In genomic region chr11:114791351-114791889, GRCm38 (mm10) we compare ENCODE assay signal across 7 mouse cellular contexts. TPM values are rescaled to one million over a fixed set of nuclear protein-coding genes. Genes with fewer than 3 reads are reported as not detected.
DNase-seq lines count a peak whose midpoint lies in the region; ATAC-seq and TF ChIP-seq lines count a peak whose summit lies in the region.

No protein-coding gene starts in this region.

- H3K4me2 ChIP-seq in lung, embryonic 14.5 days = peak overlapping the region; percentile 88
- peak overlapping the region; percentile 96 for H3K4me2 ChIP-seq in embryonic facial prominence, embryonic 13.5 days
- H3K4me2 ChIP-seq in intestine, embryonic 16.5 days (ENCODE audit: low read depth, low read length) = peak overlapping the region; percentile 80
- H3K4me2 ChIP-seq in neural tube, embryonic 15.5 days = peak overlapping the region; percentile 92

- peaks cover 77% of the 10 kb centered on the region for H3K27me3 ChIP-seq in lung, embryonic 14.5 days (ENCODE audit: insufficient read depth, low read length)
- peaks cover 91% of the 10 kb centered on the region for H3K27me3 ChIP-seq in embryonic facial prominence, embryonic 13.5 days
- H3K27me3 ChIP-seq in intestine, embryonic 16.5 days (replicated peaks; ENCODE audit: control insufficient read depth, insufficient read depth, low read length) = peaks cover 66% of the 10 kb centered on the region
- H3K27me3 ChIP-seq in neural tube, embryonic 15.5 days (replicated peaks) = peaks cover 36% of the 10 kb centered on the region

- 2% methylated on average over 50 of the region's 50 CpGs for WGBS in lung, embryonic 14.5 days
- WGBS in embryonic facial prominence, embryonic 13.5 days = 3% methylated on average over 50 of the region's 50 CpGs
- 3% methylated on average over 50 of the region's 50 CpGs for WGBS in intestine, embryonic 16.5 days
- WGBS in neural tube, embryonic 15.5 days = 4% methylated on average over 50 of the region's 50 CpGs

- no peaks in the 10 kb centered on the region for H3K9me3 ChIP-seq in lung, embryonic 14.5 days (ENCODE audit: low read depth, low read length)
- H3K9me3 ChIP-seq in embryonic facial prominence, embryonic 13.5 days = no peaks in the 10 kb centered on the region
- H3K9me3 ChIP-seq in intestine, embryonic 16.5 days (ENCODE audit: control insufficient read depth, low read length) = no peaks in the 10 kb centered on the region
- no peaks in the 10 kb centered on the region for H3K9me3 ChIP-seq in neural tube, embryonic 15.5 days (replicated peaks)

- peak; percentile 17 for DNase-seq in lung, embryonic 14.5 days
- DNase-seq in lung, postnatal 10 days = no peak
- no peak for DNase-seq in gastrocnemius, adult 18-20 months (ENCODE audit: low spot score)
- no peak for DNase-seq in spleen, postnatal 36 days (ENCODE audit: low spot score in 2 of 2)

- H3K4me1 ChIP-seq in lung, embryonic 14.5 days (ENCODE audit: insufficient read depth) = peaks cover 3% of the 10 kb centered on the region; the same call in 1 of the 2 replicates
- H3K4me1 ChIP-seq in embryonic facial prominence, embryonic 13.5 days = peaks cover 33% of the 10 kb centered on the region
- peaks cover 17% of the 10 kb centered on the region for H3K4me1 ChIP-seq in intestine, embryonic 16.5 days (ENCODE audit: control insufficient read depth, insufficient read depth, low read length)
- peaks cover 77% of the 10 kb centered on the region for H3K4me1 ChIP-seq in neural tube, embryonic 15.5 days

- H3K36me3 ChIP-seq in lung, embryonic 14.5 days (ENCODE audit: insufficient read depth) = no peaks in the 10 kb centered on the region
- no peaks in the 10 kb centered on the region for H3K36me3 ChIP-seq in embryonic facial prominence, embryonic 13.5 days
- no peaks in the 10 kb centered on the region for H3K36me3 ChIP-seq in intestine, embryonic 16.5 days (ENCODE audit: control insufficient read depth, insufficient read depth, low read length)
- no peaks in the 10 kb centered on the region for H3K36me3 ChIP-seq in neural tube, embryonic 15.5 days

- H3K9ac ChIP-seq in lung, embryonic 14.5 days = peak overlapping the region; percentile 26
- H3K9ac ChIP-seq in embryonic facial prominence, embryonic 13.5 days = peak overlapping the region; percentile 64
- peak overlapping the region; percentile 29; the same call in 1 of the 2 replicates for H3K9ac ChIP-seq in intestine, embryonic 16.5 days (ENCODE audit: low read depth, low read length)
- H3K9ac ChIP-seq in neural tube, embryonic 15.5 days (replicated peaks) = peak overlapping the region; percentile 67

- H3K4me3 ChIP-seq in lung, embryonic 14.5 days (ENCODE audit: low read depth, low read length) = peak overlapping the region; percentile 44
- peak overlapping the region; percentile 52 for H3K4me3 ChIP-seq in embryonic facial prominence, embryonic 13.5 days
- peak overlapping the region; percentile 49 for H3K4me3 ChIP-seq in intestine, embryonic 16.5 days (ENCODE audit: low read length)
- H3K4me3 ChIP-seq in neural tube, embryonic 15.5 days (replicated peaks) = peak overlapping the region; percentile 54

- no peak for TF ChIP-seq CTCF in lung, embryonic 14.5 days (IDR thresholded peaks at IDR 0.05; ENCODE audit: low read depth)

- no peak overlapping the region for H3K27ac ChIP-seq in lung, embryonic 14.5 days (ENCODE audit: low read depth)
- H3K27ac ChIP-seq in embryonic facial prominence, embryonic 13.5 days = no peak overlapping the region
- no peak overlapping the region for H3K27ac ChIP-seq in intestine, embryonic 16.5 days (ENCODE audit: low read length)
- H3K27ac ChIP-seq in neural tube, embryonic 15.5 days (replicated peaks) = peak overlapping the region; percentile 93

- no peak for ATAC-seq in lung, embryonic 14.5 days (ENCODE audit: insufficient read depth)
- no peak for ATAC-seq in embryonic facial prominence, embryonic 13.5 days (ENCODE audit: insufficient number of reproducible peaks, insufficient read depth, low FRiP score, low TSS enrichment, low read depth)
- ATAC-seq in intestine, embryonic 16.5 days = no peak
- 0 out of 2 replicates have a peak, but pooled peaks have one; percentile 3 for ATAC-seq in neural tube, embryonic 15.5 days (ENCODE audit: low FRiP score)

RNA-seq across cellular contexts. Expression of gene Btbd17, which starts 4.3 kb away (rescaled TPM):
- 0.65 and 1.3 TPM in 2 replicates for polyA plus RNA-seq in lung, embryonic 14.5 days (2014; fragmentation: Nextera tagmentation; extraction: Ambion mirVana)
- polyA plus RNA-seq in embryonic facial prominence, embryonic 13.5 days (2015; fragmentation: Nextera tagmentation; extraction: Ambion mirVana) = 1.1 and 1.6 TPM in 2 replicates
- polyA plus RNA-seq in intestine, embryonic 16.5 days (2015; fragmentation: Nextera tagmentation; extraction: Ambion mirVana) = 0.71 and 0.87 TPM in 2 replicates
- polyA plus RNA-seq in neural tube, embryonic 15.5 days (2015; fragmentation: Nextera tagmentation; extraction: Ambion mirVana) = 14.8 and 21.3 TPM in 2 replicates
- not detected for total RNA-seq in gastrocnemius, adult 18-20 months (2021)

RNA-seq across cellular contexts. Expression of gene Gpr142, which starts 7.3 kb away (rescaled TPM):
- polyA plus RNA-seq in lung, embryonic 14.5 days (2014; fragmentation: Nextera tagmentation; extraction: Ambion mirVana) = 0.28 TPM in 1 of 2 replicates, not detected in the other
- polyA plus RNA-seq in embryonic facial prominence, embryonic 13.5 days (2015; fragmentation: Nextera tagmentation; extraction: Ambion mirVana) = not detected in 2 replicates
- 0.20 and 0.43 TPM in 2 replicates for polyA plus RNA-seq in intestine, embryonic 16.5 days (2015; fragmentation: Nextera tagmentation; extraction: Ambion mirVana)
- not detected in 2 replicates for polyA plus RNA-seq in neural tube, embryonic 15.5 days (2015; fragmentation: Nextera tagmentation; extraction: Ambion mirVana)
- not detected for total RNA-seq in gastrocnemius, adult 18-20 months (2021)

RNA-seq across cellular contexts. Expression of gene Kif19a, which starts 26.2 kb away (rescaled TPM):
- 0.29 TPM in 1 of 2 replicates, not detected in the other for polyA plus RNA-seq in lung, embryonic 14.5 days (2014; fragmentation: Nextera tagmentation; extraction: Ambion mirVana)
- polyA plus RNA-seq in embryonic facial prominence, embryonic 13.5 days (2015; fragmentation: Nextera tagmentation; extraction: Ambion mirVana) = 0.69 and 2.2 TPM in 2 replicates
- polyA plus RNA-seq in intestine, embryonic 16.5 days (2015; fragmentation: Nextera tagmentation; extraction: Ambion mirVana) = 0.15 and 0.51 TPM in 2 replicates
- 0.47 and 1.0 TPM in 2 replicates for polyA plus RNA-seq in neural tube, embryonic 15.5 days (2015; fragmentation: Nextera tagmentation; extraction: Ambion mirVana)
- total RNA-seq in gastrocnemius, adult 18-20 months (2021) = 1 to 10 TPM in 1 of 2 experiments, under 1 TPM in 1; 0.57 to 1.1 TPM

RNA-seq across cellular contexts. Expression of gene Gprc5c, which starts 59.5 kb away (rescaled TPM):
- polyA plus RNA-seq in lung, embryonic 14.5 days (2014; fragmentation: Nextera tagmentation; extraction: Ambion mirVana) = 34.7 and 39.2 TPM in 2 replicates
- 44.4 and 44.8 TPM in 2 replicates for polyA plus RNA-seq in embryonic facial prominence, embryonic 13.5 days (2015; fragmentation: Nextera tagmentation; extraction: Ambion mirVana)
- 10.5 and 10.9 TPM in 2 replicates for polyA plus RNA-seq in intestine, embryonic 16.5 days (2015; fragmentation: Nextera tagmentation; extraction: Ambion mirVana)
- 8.8 and 12.0 TPM in 2 replicates for polyA plus RNA-seq in neural tube, embryonic 15.5 days (2015; fragmentation: Nextera tagmentation; extraction: Ambion mirVana)
- total RNA-seq in gastrocnemius, adult 18-20 months (2021) = 10 to 100 TPM; 39.7 to 43.7 TPM
